Mouse (Mus musculus): Measurements from ENCODE around the gene Gm11634.

- TF ChIP-seq CTCF (IDR thresholded peaks at IDR 0.05; ENCODE audit: low read depth) (no peak), EP300 (optimal IDR thresholded peaks at IDR 0.05) (no peak)
Measured at GRCm38 (mm10) chr11:101635660-101636059, 36.6 kb upstream of the Gm11634 start.

All from stomach, postnatal 0 days (tissue).